Mouse (Mus musculus): Measurements from ENCODE around the gene Cdh16.

DNA sequence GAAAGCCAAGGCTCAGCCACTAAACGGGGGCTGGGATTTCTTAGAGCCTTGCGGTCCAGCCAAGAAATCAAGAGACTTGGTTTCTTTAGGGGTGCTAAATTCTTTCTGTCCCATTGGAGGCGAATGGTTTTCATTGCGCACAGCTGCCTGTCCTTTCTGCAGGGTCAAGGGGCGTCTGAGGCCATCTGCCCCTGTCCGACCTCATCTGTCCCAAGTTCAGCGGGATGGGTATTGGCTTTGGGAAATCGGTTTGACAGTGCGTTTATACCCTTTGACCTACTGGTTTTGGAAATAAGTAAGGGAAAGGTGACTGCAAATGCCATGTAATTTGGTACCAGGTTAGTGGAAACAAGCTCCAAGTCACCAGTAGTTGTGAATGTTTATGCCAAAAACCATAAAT, 32.3 kb downstream of the Cdh16 start:
- no peak for TF ChIP-seq CTCF (IDR thresholded peaks at IDR 0.05; ENCODE audit: control insufficient read depth, insufficient read depth, insufficient replicate concordance, low read depth, low read length)
- TF ChIP-seq POLR2A (IDR thresholded peaks at IDR 0.05; ENCODE audit: control insufficient read depth, low read depth, low read length): no peak
